Mouse (Mus musculus) forebrain, embryonic 14.5 days (tissue): ENCODE measurements around the gene Mkrn2os. TPM values are rescaled to one million over a fixed set of nuclear protein-coding genes. Genes with fewer than 3 reads are reported as not detected.
"Not testable (repeated sequence)": the region's sequence is repeated elsewhere in the genome, so short reads cannot be mapped to it uniquely, and the experiment has no call there.

Experiments
- ATAC-seq: fragments of 200-750 bp; cut with Nextera tagmentation; 2 replicates; pipeline ENCODE4 v1.8.0; 2017; ENCODE audit warnings: mild to moderate bottlenecking, moderate library complexity
- DNase-seq: peaks from one replicate; pipeline ENCODE4 v3.0.0-alpha.2; 2015; ENCODE audit warnings: low spot score
- H3K27ac ChIP-seq: fragments of 300-500 bp; sonication (generic); 2 replicates; pipeline ENCODE4 v1.5.1; 2014; ENCODE audit warnings: low read depth, mild to moderate bottlenecking, control low read depth, low read length, moderate library complexity
- H3K27me3 ChIP-seq: fragments of 300-500 bp; sonication (generic); replicated peaks from 2 replicates; pipeline ENCODE4 v1.6.1; 2014; ENCODE audit warnings: low read length, control low read depth, mixed read lengths; ENCODE audit not compliant: control insufficient read depth, insufficient read depth
- H3K36me3 ChIP-seq: fragments of 300-500 bp; sonication (generic); 2 replicates; pipeline ENCODE4 v1.6.1; 2014; ENCODE audit warnings: low read length, control low read depth; ENCODE audit not compliant: control insufficient read depth, insufficient read depth
- H3K4me1 ChIP-seq: fragments of 300-500 bp; sonication (generic); 2 replicates; pipeline ENCODE4 v1.6.1; 2014; ENCODE audit warnings: antibody characterized with exemption, low read length, control low read depth; ENCODE audit not compliant: control insufficient read depth, insufficient read depth
- H3K4me2 ChIP-seq: fragments of 300-500 bp; sonication (generic); 2 replicates; pipeline ENCODE4 v1.6.1; 2014; ENCODE audit warnings: mild to moderate bottlenecking, control low read depth, low read length
- H3K4me3 ChIP-seq: fragments of 300-500 bp; sonication (generic); 2 replicates; pipeline ENCODE4 v1.5.1; 2014; ENCODE audit warnings: low read depth, low read length, control low read depth
- H3K9ac ChIP-seq: fragments of 300-500 bp; sonication (generic); 2 replicates; pipeline ENCODE4 v1.6.1; 2014; ENCODE audit warnings: mild to moderate bottlenecking, low read length, control low read depth, moderate library complexity
- H3K9me3 ChIP-seq: fragments of 300-500 bp; sonication (generic); replicated peaks from 2 replicates; pipeline ENCODE4 v1.6.1; 2016; ENCODE audit warnings: low read length, control low read depth, mixed read lengths; ENCODE audit not compliant: control insufficient read depth
- WGBS: fragments of 180-500 bp; shearing (Covaris S2); extraction: QIAGEN DNeasy Blood & Tissue Kit; methylation state at CpG from one replicate; pipeline ENCODE4 v1.1.7; 2014; 5-methylcytosine and 5-hydroxymethylcytosine counted together
- polyA plus RNA-seq: library from polyadenylated mRNA; unstranded; fragments of >200 nt; fragmentation: Nextera tagmentation; extraction: Ambion mirVana; gene quantifications from 2 replicates; pipeline ENCODE4 v1.2.1, GENCODE M21; 2014

Mkrn2os gene
- 0.14 and 0.30 TPM in 2 replicates for polyA plus RNA-seq

- 63% methylated on average over 5 of the region's 5 CpGs for WGBS
- Histone ChIP-seq H3K27ac (no peak within 1 kb of the TSS), H3K4me1 (no peaks in the 10 kb centered on the region), H3K9ac (no peak within 1 kb of the TSS), H3K4me2 (no peak within 1 kb of the TSS), H3K4me3 (no peak within 1 kb of the TSS), H3K9me3 (no peaks in the 10 kb centered on the region), H3K36me3 (no peaks in the 10 kb centered on the region), H3K27me3 (no peaks in the 10 kb centered on the region)
- ATAC-seq (no peak), DNase-seq (no peak)
Observed at GRCm38 (mm10) chr6:115592458-115592857, at the start of gene Mkrn2os. Gene Mkrn2os (minus strand): TSS chr6:115592576.

DNA sequence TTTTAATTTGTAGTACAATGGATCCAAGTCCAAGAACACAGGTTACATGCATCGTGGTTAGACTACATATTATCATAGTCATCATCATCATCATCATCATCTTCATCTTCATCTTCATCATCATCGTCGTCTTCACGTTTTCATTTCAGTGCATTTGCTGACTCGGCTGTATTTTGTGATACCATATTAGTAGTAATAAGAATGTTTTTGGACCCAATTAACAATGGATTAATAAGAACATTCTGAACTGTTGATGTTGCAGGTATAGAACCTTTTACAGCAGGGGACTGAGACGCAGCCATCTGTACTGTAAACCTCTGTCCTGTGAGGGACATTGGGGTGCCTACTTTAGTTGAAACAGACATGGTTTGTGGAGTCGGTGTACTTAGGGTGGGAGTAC lies 45.8 kb upstream of the Mkrn2os start:
- ATAC-seq, H3K4me3 ChIP-seq, H3K9ac ChIP-seq, H3K4me1 ChIP-seq, H3K27ac ChIP-seq, H3K9me3 ChIP-seq, H3K27me3 ChIP-seq, DNase-seq, H3K4me2 ChIP-seq: not testable (repeated sequence)
- H3K36me3 ChIP-seq: peaks cover 70% of the 10 kb centered on the region
- 96% methylated on average over 7 of the region's 7 CpGs for WGBS

- no peak for ATAC-seq
- Histone ChIP-seq H3K27ac (no peak overlapping the region), H3K9me3 (no peaks in the 10 kb centered on the region), H3K36me3 (peaks cover 83% of the 10 kb centered on the region), H3K9ac (no peak overlapping the region), H3K27me3 (no peaks in the 10 kb centered on the region), H3K4me3 (no peak overlapping the region), H3K4me1 (no peaks in the 10 kb centered on the region), H3K4me2 (no peak overlapping the region)
- 98% methylated on average over 2 of the region's 2 CpGs for whole genome bisulfite sequencing
- no peak for DNase-seq
Observed at GRCm38 (mm10) chr6:115634015-115634414, 41.6 kb upstream of the Mkrn2os start.

GRCm38 (mm10) chr6:115631056-115631795 lies 38.9 kb upstream of the Mkrn2os start:
- ATAC-seq (no peak), DNase-seq (no peak)
- Histone ChIP-seq H3K4me2 (no peak overlapping the region), H3K27me3 (no peaks in the 10 kb centered on the region), H3K27ac (no peak overlapping the region), H3K9me3 (no peaks in the 10 kb centered on the region), H3K4me3 (no peak overlapping the region), H3K36me3 (peaks cover 87% of the 10 kb centered on the region), H3K9ac (no peak overlapping the region), H3K4me1 (no peaks in the 10 kb centered on the region)
- 93% methylated on average over 3 of the region's 3 CpGs for WGBS

DNA sequence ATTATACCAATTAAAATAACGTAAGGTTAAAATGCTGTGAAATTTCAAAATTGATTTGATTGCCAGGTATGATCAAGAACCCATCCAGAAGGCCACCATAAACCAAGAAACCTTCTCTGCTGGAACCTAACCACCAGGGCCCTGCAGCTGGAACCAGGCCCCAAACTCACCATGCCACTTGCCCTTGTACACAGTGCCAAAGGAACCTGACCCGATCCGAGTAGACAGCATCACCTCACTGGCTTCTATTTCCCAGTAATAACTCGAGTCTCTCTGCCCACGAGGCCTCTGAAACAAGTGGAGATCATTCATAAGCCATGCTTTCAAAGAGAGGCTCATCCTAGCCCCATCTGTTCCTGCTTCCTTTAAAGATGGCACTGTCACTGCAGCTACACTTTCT lies 33.7 kb upstream of the Mkrn2os start:
- H3K4me3 ChIP-seq: no peak overlapping the region
- H3K27me3 ChIP-seq: no peaks in the 10 kb centered on the region
- 93% methylated on average over 5 of the region's 5 CpGs for WGBS
- no peak overlapping the region for H3K4me2 ChIP-seq
- peaks cover 91% of the 10 kb centered on the region for H3K36me3 ChIP-seq
- DNase-seq (no peak), ATAC-seq (no peak)
- H3K4me1 ChIP-seq: no peaks in the 10 kb centered on the region
- H3K9ac ChIP-seq: no peak overlapping the region
- H3K9me3 ChIP-seq: no peaks in the 10 kb centered on the region
- H3K27ac ChIP-seq: no peak overlapping the region

DNA sequence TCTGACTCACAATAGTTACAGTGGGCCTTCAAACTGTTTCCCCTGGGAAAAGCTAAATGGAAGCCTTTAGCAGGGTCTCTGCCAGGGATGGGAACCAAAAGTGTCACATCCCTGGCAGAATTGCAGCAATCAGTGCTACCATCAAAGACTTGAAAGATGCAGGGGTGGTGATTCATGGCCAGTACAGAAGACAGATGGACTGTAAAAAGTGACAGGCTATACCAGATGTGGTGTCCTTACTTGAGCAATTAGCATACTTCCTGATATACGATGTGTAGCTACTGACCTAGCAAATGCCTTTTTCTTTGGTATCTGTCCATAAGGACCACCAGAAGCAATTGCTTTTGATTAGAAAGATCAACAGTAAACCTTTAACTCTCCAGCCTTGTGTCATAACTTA lies 28.6 kb upstream of the Mkrn2os start:
- H3K36me3 ChIP-seq: peaks cover 100% of the 10 kb centered on the region
- H3K27ac ChIP-seq: no peak overlapping the region
- WGBS: 86% methylated on average over 1 of the region's 1 CpGs
- ATAC-seq: no peak
- no peak for DNase-seq
- H3K9me3 ChIP-seq: no peaks in the 10 kb centered on the region
- no peaks in the 10 kb centered on the region for H3K4me1 ChIP-seq
- no peak overlapping the region for H3K4me2 ChIP-seq
- no peak overlapping the region for H3K9ac ChIP-seq
- no peak overlapping the region for H3K4me3 ChIP-seq
- H3K27me3 ChIP-seq: no peaks in the 10 kb centered on the region

GRCm38 (mm10) chr6:115619818-115620217 lies 27.4 kb upstream of the Mkrn2os start:
- Histone ChIP-seq H3K9me3 (no peaks in the 10 kb centered on the region), H3K27me3 (no peaks in the 10 kb centered on the region), H3K4me1 (no peaks in the 10 kb centered on the region), H3K27ac (no peak overlapping the region), H3K36me3 (peaks cover 100% of the 10 kb centered on the region), H3K4me2 (no peak overlapping the region), H3K9ac (no peak overlapping the region), H3K4me3 (no peak overlapping the region)
- DNase-seq: no peak
- no peak for ATAC-seq
- 94% methylated on average over 10 of the region's 10 CpGs for WGBS

DNA sequence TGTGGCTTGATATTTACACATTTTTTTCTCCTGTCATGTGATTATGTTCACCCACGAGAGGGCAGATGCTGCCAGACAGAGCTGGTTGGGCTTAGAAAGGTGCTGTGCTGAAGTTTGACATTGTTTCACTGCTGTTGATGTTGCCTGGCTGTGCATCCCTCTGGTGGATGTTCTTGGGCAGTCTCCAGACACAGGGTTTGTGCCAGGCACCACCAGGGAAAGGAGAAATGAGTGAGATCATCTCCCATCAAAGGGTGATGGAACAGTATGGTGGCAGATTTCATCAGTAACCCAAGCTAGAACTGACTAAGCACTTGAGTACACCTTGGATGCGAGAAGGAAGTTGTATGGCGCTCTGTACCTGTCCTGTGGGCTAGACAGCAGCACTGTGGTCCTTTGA lies 23.6 kb upstream of the Mkrn2os start:
- H3K4me2 ChIP-seq: no peak overlapping the region
- H3K9ac ChIP-seq: no peak overlapping the region
- 95% methylated on average over 3 of the region's 3 CpGs for WGBS
- no peak overlapping the region for H3K27ac ChIP-seq
- H3K4me1 ChIP-seq: no peaks in the 10 kb centered on the region
- no peak overlapping the region for H3K4me3 ChIP-seq
- peaks cover 97% of the 10 kb centered on the region for H3K36me3 ChIP-seq
- DNase-seq: no peak
- no peak for ATAC-seq
- no peaks in the 10 kb centered on the region for H3K27me3 ChIP-seq
- H3K9me3 ChIP-seq: no peaks in the 10 kb centered on the region

- H3K36me3 ChIP-seq: peaks cover 90% of the 10 kb centered on the region
- no peak for ATAC-seq
- H3K4me3 ChIP-seq: no peak overlapping the region
Observed at GRCm38 (mm10) chr6:115613793-115614192, 21.4 kb upstream of the Mkrn2os start.

More at GRCm38 (mm10) chr6:115613793-115614192, 21.4 kb upstream of the Mkrn2os start:
- DNase-seq: no peak
- Histone ChIP-seq H3K4me2 (no peak overlapping the region), H3K9ac (no peak overlapping the region), H3K9me3 (no peaks in the 10 kb centered on the region), H3K27ac (no peak overlapping the region), H3K4me1 (no peaks in the 10 kb centered on the region), H3K27me3 (no peaks in the 10 kb centered on the region)
